9 mouse cellular contexts compared by ENCODE assay signal in genomic region chr9:41586291-41586690, GRCm38 (mm10).
A peak's percentile ranks its signal among the peaks of the same experiment; 100 is the strongest.
DNase-seq lines count a peak whose midpoint lies in the region; ATAC-seq and TF ChIP-seq lines count a peak whose summit lies in the region.
"Had no signal": no experiment of that assay in that cellular context is flagged by ENCODE, and none has a peak within 500 bp of the region (broad histone marks: within the 10 kb centered on the region; RNA-seq: fewer than 3 reads in every experiment).

No protein-coding gene starts in this region.

- peak overlapping the region; percentile 23; the same call in 1 of the 2 replicates for H3K4me2 ChIP-seq in lung, embryonic 16.5 days (ENCODE audit: low read depth, low read length)
- peak overlapping the region; percentile 59 for H3K4me2 ChIP-seq in limb, embryonic 14.5 days (replicated peaks; ENCODE audit: low read depth, low read length, severe bottlenecking)
- H3K4me2 ChIP-seq in stomach, postnatal 0 days (replicated peaks; ENCODE audit: low read depth): peak overlapping the region; percentile 28; the same call in 1 of the 2 replicates

- no peaks in the 10 kb centered on the region for H3K9me3 ChIP-seq in lung, embryonic 16.5 days (ENCODE audit: control insufficient read depth, low read length)
- no peaks in the 10 kb centered on the region for H3K9me3 ChIP-seq in limb, embryonic 14.5 days (ENCODE audit: control insufficient read depth, low read length)
- H3K9me3 ChIP-seq in stomach, postnatal 0 days (ENCODE audit: control insufficient read depth, low read length): no peaks in the 10 kb centered on the region

- TF ChIP-seq CTCF in embryonic fibroblast, embryonic 13.5 days (IDR thresholded peaks at IDR 0.05; ENCODE audit: borderline replicate concordance, insufficient read depth, low read length): no peak
- no peak for TF ChIP-seq CTCF in stomach, postnatal 0 days (IDR thresholded peaks at IDR 0.05; ENCODE audit: low read depth)
- no peak for TF ChIP-seq CTCF in cerebellum, adult 2 months (IDR thresholded peaks at IDR 0.05; ENCODE audit: borderline replicate concordance, insufficient read depth, low read depth, low read length)

- no peak overlapping the region for H3K4me3 ChIP-seq in lung, embryonic 16.5 days (ENCODE audit: low read length)
- peak overlapping the region; percentile 76 for H3K4me3 ChIP-seq in embryonic fibroblast, embryonic 13.5 days (ENCODE audit: insufficient read depth, low read length)
- peak overlapping the region; percentile 32 for H3K4me3 ChIP-seq in limb, embryonic 14.5 days (replicated peaks; ENCODE audit: low read length)
- H3K4me3 ChIP-seq in stomach, postnatal 0 days (ENCODE audit: low read depth, low read length): no peak overlapping the region
- H3K4me3 ChIP-seq in cerebellum, adult 2 months (replicated peaks; ENCODE audit: insufficient read depth, low read depth, low read length): no peak overlapping the region

- TF ChIP-seq EP300 in stomach, postnatal 0 days (optimal IDR thresholded peaks at IDR 0.05): no peak

- ATAC-seq in lung, embryonic 16.5 days (ENCODE audit: low read depth): 0 out of 2 replicates have a peak, but pooled peaks have one; percentile 63
- ATAC-seq in limb, embryonic 14.5 days (ENCODE audit: low FRiP score, low read depth): peak; percentile 32; the same call in 1 of the 2 replicates
- no peak for ATAC-seq in stomach, postnatal 0 days (ENCODE audit: low FRiP score, low TSS enrichment)

- no peak overlapping the region for H3K27ac ChIP-seq in lung, embryonic 16.5 days (ENCODE audit: low read length)
- H3K27ac ChIP-seq in embryonic fibroblast, embryonic 13.5 days (ENCODE audit: insufficient read depth, low read length): peak overlapping the region; percentile 99
- peak overlapping the region; percentile 82 for H3K27ac ChIP-seq in limb, embryonic 14.5 days (replicated peaks; ENCODE audit: low read depth, low read length)
- no peak overlapping the region; the same call in 1 of the 2 replicates for H3K27ac ChIP-seq in stomach, postnatal 0 days (replicated peaks)
- no peak overlapping the region for H3K27ac ChIP-seq in cerebellum, adult 2 months (ENCODE audit: insufficient read depth, low read length)

- WGBS in lung, embryonic 16.5 days: 55% methylated on average over 7 of the region's 7 CpGs
- WGBS in limb, embryonic 14.5 days: 27% methylated on average over 7 of the region's 7 CpGs
- 51% methylated on average over 7 of the region's 7 CpGs for WGBS in stomach, postnatal 0 days
- 33% methylated on average over 7 of the region's 7 CpGs for WGBS in cerebellum, adult 2 months

- H3K4me1 ChIP-seq in lung, embryonic 16.5 days (replicated peaks; ENCODE audit: control insufficient read depth, insufficient read depth, low read length): peaks cover 13% of the 10 kb centered on the region
- H3K4me1 ChIP-seq in embryonic fibroblast, embryonic 13.5 days (ENCODE audit: control insufficient read depth, insufficient read depth, low read length): peaks cover 14% of the 10 kb centered on the region
- peaks cover 34% of the 10 kb centered on the region for H3K4me1 ChIP-seq in limb, embryonic 14.5 days (ENCODE audit: control insufficient read depth, insufficient read depth, low read length)
- no peaks in the 10 kb centered on the region; the same call in 1 of the 2 replicates for H3K4me1 ChIP-seq in stomach, postnatal 0 days (replicated peaks; ENCODE audit: control insufficient read depth, insufficient read depth)
- no peaks in the 10 kb centered on the region for H3K4me1 ChIP-seq in cerebellum, adult 2 months (ENCODE audit: control insufficient read depth, insufficient read depth, low read length)

- DNase-seq in lung, postnatal 10 days: no peak
- peak; percentile 59 for DNase-seq in limb, embryonic 14.5 days (ENCODE audit: low spot score)
- no peak for DNase-seq in stomach, postnatal 0 days (ENCODE audit: low spot score)
- DNase-seq in left cerebral cortex, adult 8-10 months (ENCODE audit: low spot score in 2 of 2): no peak
- DNase-seq in cerebellum, adult 2 months: no peak
- DNase-seq: kidney, postnatal 10 days; thymus, postnatal 25 days had no signal

- no peak overlapping the region for H3K9ac ChIP-seq in lung, embryonic 16.5 days (ENCODE audit: low read length)
- H3K9ac ChIP-seq in limb, embryonic 14.5 days (ENCODE audit: low read depth, low read length, severe bottlenecking): peak overlapping the region; percentile 61
- no peak overlapping the region for H3K9ac ChIP-seq in stomach, postnatal 0 days (ENCODE audit: low read length)

- TF ChIP-seq POLR2A in embryonic fibroblast, embryonic 13.5 days (IDR thresholded peaks at IDR 0.05; ENCODE audit: low read depth, low read length): peak; percentile 81
- TF ChIP-seq POLR2A in limb, embryonic 14.5 days (IDR thresholded peaks at IDR 0.05; ENCODE audit: borderline replicate concordance, extremely low read depth, insufficient read depth, insufficient read length): no peak
- no peak for TF ChIP-seq POLR2A in cerebellum, adult 2 months (IDR thresholded peaks at IDR 0.05; ENCODE audit: borderline replicate concordance, insufficient read depth, low read length)

- H3K27me3 ChIP-seq in lung, embryonic 16.5 days (ENCODE audit: control insufficient read depth, insufficient read depth, low read depth, low read length): peaks cover 7% of the 10 kb centered on the region
- H3K27me3 ChIP-seq in limb, embryonic 14.5 days (ENCODE audit: control insufficient read depth, insufficient read depth, low read length): no peaks in the 10 kb centered on the region
- H3K27me3 ChIP-seq in stomach, postnatal 0 days (ENCODE audit: control insufficient read depth, insufficient read depth, low read length): no peaks in the 10 kb centered on the region
- peaks cover under 1% of the 10 kb centered on the region; the same call in 1 of the 2 replicates for H3K27me3 ChIP-seq in cerebellum, adult 2 months (ENCODE audit: control insufficient read depth, insufficient read depth, low read length)

- no peaks in the 10 kb centered on the region for H3K36me3 ChIP-seq in lung, embryonic 16.5 days (ENCODE audit: control insufficient read depth, insufficient read depth, low read length)
- H3K36me3 ChIP-seq in limb, embryonic 14.5 days (ENCODE audit: control insufficient read depth, insufficient read depth, low read length): peaks cover 58% of the 10 kb centered on the region
- H3K36me3 ChIP-seq in stomach, postnatal 0 days (ENCODE audit: control insufficient read depth, insufficient read depth, low read length): no peaks in the 10 kb centered on the region; the same call in 1 of the 2 replicates

Comparison
In these comparisons a context has a peak if more than half of its experiments do, and no peak if none do; other contexts are left out.
1. H3K27ac ChIP-seq: peak in embryonic fibroblast, embryonic 13.5 days (single experiment) and limb, embryonic 14.5 days (single experiment); none in lung, embryonic 16.5 days (single experiment), stomach, postnatal 0 days (single experiment) and cerebellum, adult 2 months (single experiment).
2. H3K4me3 ChIP-seq: peak in embryonic fibroblast, embryonic 13.5 days (single experiment) and limb, embryonic 14.5 days (single experiment); none in lung, embryonic 16.5 days (single experiment), stomach, postnatal 0 days (single experiment) and cerebellum, adult 2 months (single experiment).
3. Peak in every context shown above with its lines, with median percentiles within 50 percentile points of each other: H3K4me2 ChIP-seq.